Mouse (Mus musculus): ENCODE measurements around the gene Snrpa1. TPM values are rescaled to one million over a fixed set of nuclear protein-coding genes. Genes with fewer than 3 reads are reported as not detected.

Snrpa1 gene
- total RNA-seq (2014; fragmentation: Nextera tagmentation) (92.9 and 116 TPM in 2 replicates), total RNA-seq (2017) (157 and 167 TPM in 2 replicates), polyA plus RNA-seq (2012) (130 and 151 TPM in 2 replicates)

DNA sequence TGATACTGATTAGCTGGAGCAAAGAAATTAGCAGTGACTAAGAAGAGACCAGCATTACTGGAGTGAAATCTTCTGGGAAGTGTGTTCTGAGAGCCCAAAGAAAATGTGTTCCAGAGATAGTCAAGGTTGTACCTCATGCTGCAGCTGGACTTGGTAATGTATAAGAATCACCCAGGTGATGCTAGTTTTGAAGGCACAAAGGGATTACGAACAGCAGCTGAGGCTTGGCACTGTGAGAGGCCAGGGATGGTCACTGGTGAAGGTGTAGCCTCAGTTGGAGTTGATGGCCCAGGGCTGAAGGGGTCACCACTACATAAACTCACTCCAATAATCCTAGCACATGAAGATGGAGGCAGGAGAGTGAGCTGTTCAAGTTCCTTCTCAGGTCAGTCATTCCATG is at the start of gene Snrpa1:
Gene Snrpa1 (plus strand): TSS at position 301 of the 400 bp plus-strand sequence.
- Histone ChIP-seq H3K9me3 (replicated peaks) (no peaks in the 10 kb centered on the region), H3K27me3 (ENCODE audit: insufficient read depth, low read length) (no peaks in the 10 kb centered on the region), H3K4me3 (ENCODE audit: low read depth, low read length) (peak within 1 kb of the TSS; percentile 96), H3K36me3 (replicated peaks) (peaks cover 17% of the 10 kb centered on the region), H3K4me1 (ENCODE audit: insufficient read depth, low read depth, low read length) (peaks cover 32% of the 10 kb centered on the region)
- ATAC-seq (ENCODE audit: extremely low read depth, insufficient number of reproducible peaks, low FRiP score, poor library complexity, severe bottlenecking) = no peak
- no peak for DNase-seq (ENCODE audit: low spot score)
- TF ChIP-seq TAL1 (conservative IDR thresholded peaks at IDR 0.05; ENCODE audit: low read depth, low read length) = no peak
- TF ChIP-seq CTCF (IDR thresholded peaks at IDR 0.05; ENCODE audit: low read depth, low read length) = no peak
- TF ChIP-seq POLR2AphosphoS5 (IDR thresholded peaks at IDR 0.05; ENCODE audit: insufficient replicate concordance, low read depth, low read length) = no peak
- TF ChIP-seq GATA1 (IDR thresholded peaks at IDR 0.05; ENCODE audit: borderline replicate concordance, low read length) = no peak
- TF ChIP-seq GATA2 (IDR thresholded peaks at IDR 0.05; ENCODE audit: borderline replicate concordance, low read depth, low read length) = no peak

DNA sequence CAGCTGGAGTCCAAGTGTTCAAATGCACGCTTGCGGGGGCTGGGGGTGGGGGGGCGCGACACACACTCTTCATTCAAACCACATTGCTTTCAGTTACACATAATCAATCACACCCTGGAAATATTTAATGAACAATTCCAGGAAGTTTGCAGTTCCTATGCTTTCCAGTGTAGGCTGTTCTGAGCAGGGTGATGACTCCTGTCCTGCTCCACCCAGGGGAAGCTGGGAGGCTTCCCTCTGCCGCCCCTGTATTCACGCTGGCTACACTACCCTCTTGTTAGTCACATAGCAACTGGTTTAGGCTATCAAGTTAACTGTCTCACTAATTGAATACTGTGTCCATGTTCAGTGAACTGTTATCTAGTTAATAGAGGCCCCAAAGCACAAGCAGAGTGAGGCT is 48.3 kb upstream of the Snrpa1 start:
- TF ChIP-seq POLR2AphosphoS5 (IDR thresholded peaks at IDR 0.05; ENCODE audit: insufficient replicate concordance, low read depth, low read length) = no peak
- no peak for TF ChIP-seq CTCF (IDR thresholded peaks at IDR 0.05; ENCODE audit: low read depth, low read length)
- no peak for TF ChIP-seq GATA1 (IDR thresholded peaks at IDR 0.05; ENCODE audit: borderline replicate concordance, low read length)
- no peak for TF ChIP-seq GATA2 (IDR thresholded peaks at IDR 0.05; ENCODE audit: borderline replicate concordance, low read depth, low read length)
- TF ChIP-seq TAL1 (conservative IDR thresholded peaks at IDR 0.05; ENCODE audit: low read depth, low read length) = no peak

DNA sequence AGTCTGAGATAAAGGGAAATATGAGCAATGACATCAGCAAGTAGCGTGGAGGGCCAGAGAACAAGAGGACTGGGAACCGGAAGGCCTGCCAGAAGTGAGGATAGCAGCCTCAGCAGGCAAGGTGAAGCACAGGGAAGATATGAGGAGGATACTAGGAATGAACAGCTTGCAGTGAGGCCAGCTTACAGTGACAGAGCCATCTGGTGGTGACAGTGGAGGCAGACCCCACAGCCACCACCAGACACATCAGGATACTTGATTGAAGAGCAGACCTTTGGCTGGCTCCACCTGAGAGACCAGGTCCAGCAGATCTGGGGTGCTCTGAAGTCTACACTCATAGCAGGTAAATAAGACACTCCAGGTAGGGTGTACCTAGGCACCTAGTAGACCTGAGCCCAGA is 31.1 kb upstream of the Snrpa1 start:
- TF ChIP-seq GATA2 (IDR thresholded peaks at IDR 0.05; ENCODE audit: borderline replicate concordance, low read depth, low read length) = no peak
- TF ChIP-seq POLR2AphosphoS5 (IDR thresholded peaks at IDR 0.05; ENCODE audit: insufficient replicate concordance, low read depth, low read length) = no peak
- TF ChIP-seq TAL1 (conservative IDR thresholded peaks at IDR 0.05; ENCODE audit: low read depth, low read length) = no peak
- no peak for TF ChIP-seq CTCF (IDR thresholded peaks at IDR 0.05; ENCODE audit: low read depth, low read length)
- no peak for TF ChIP-seq GATA1 (IDR thresholded peaks at IDR 0.05; ENCODE audit: borderline replicate concordance, low read length)
- no peak for ATAC-seq (ENCODE audit: extremely low read depth, insufficient number of reproducible peaks, low FRiP score, poor library complexity, severe bottlenecking)
- Histone ChIP-seq H3K4me3 (ENCODE audit: low read depth, low read length) (no peak overlapping the region), H3K27me3 (ENCODE audit: insufficient read depth, low read length) (peaks cover 7% of the 10 kb centered on the region; the same call in 1 of the 2 replicates), H3K36me3 (replicated peaks) (no peaks in the 10 kb centered on the region), H3K4me1 (ENCODE audit: insufficient read depth, low read depth, low read length) (no peaks in the 10 kb centered on the region), H3K9me3 (replicated peaks) (no peaks in the 10 kb centered on the region)
- no peak for DNase-seq (ENCODE audit: low spot score)

More for the DNA sequence above, 48.3 kb upstream of the Snrpa1 start:
- no peak for DNase-seq (ENCODE audit: low spot score)
- H3K27me3 ChIP-seq (ENCODE audit: insufficient read depth, low read length) = no peaks in the 10 kb centered on the region
- H3K9me3 ChIP-seq (replicated peaks) = no peaks in the 10 kb centered on the region
- no peaks in the 10 kb centered on the region for H3K4me1 ChIP-seq (ENCODE audit: insufficient read depth, low read depth, low read length)
- no peaks in the 10 kb centered on the region for H3K36me3 ChIP-seq (replicated peaks)
- ATAC-seq (ENCODE audit: extremely low read depth, insufficient number of reproducible peaks, low FRiP score, poor library complexity, severe bottlenecking) = no peak
- no peak overlapping the region for H3K4me3 ChIP-seq (ENCODE audit: low read depth, low read length)

DNA sequence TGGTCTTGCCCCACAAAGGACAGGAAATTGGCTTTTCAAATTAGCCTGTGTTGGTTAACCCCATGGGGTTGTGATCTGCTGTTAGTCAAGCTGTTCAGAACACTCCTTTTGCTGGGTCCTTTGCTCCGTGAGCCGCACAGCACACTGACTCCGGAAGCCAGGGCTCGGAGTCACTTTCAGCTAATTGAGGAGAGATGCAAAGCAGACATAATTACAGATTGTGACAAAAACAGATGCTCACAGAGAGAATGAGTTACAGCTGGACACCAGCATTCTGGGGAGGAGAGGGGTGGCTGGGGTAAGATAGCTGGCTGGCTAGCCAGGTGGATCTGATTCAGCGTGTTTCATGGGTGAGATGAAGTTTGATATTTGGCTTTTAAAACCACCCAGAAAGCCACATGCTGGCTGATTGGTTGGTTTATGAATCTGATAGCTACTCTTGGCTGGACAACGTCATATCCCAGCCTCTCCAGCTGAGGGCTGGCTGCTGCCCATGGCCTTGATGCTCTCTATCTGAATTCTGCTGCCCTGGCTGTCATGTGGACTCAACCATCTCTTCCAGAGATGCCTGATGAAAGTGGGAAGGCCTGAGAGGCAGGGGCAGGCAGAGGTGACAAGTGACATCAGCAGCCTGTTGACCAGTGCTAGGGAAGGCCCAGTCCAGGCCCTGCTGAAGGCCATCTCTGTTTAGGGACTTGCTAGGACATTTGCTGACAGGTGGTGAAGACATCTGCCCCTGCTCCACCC is 29.9 kb upstream of the Snrpa1 start:
- Histone ChIP-seq H3K4me3 (ENCODE audit: low read depth, low read length) (no peak overlapping the region), H3K27me3 (ENCODE audit: insufficient read depth, low read length) (peaks cover 11% of the 10 kb centered on the region; the same call in 1 of the 2 replicates), H3K36me3 (replicated peaks) (no peaks in the 10 kb centered on the region), H3K4me1 (ENCODE audit: insufficient read depth, low read depth, low read length) (no peaks in the 10 kb centered on the region), H3K9me3 (replicated peaks) (no peaks in the 10 kb centered on the region)
- ATAC-seq (ENCODE audit: extremely low read depth, insufficient number of reproducible peaks, low FRiP score, poor library complexity, severe bottlenecking) (no peak), DNase-seq (ENCODE audit: low spot score) (no peak)
- TF ChIP-seq POLR2AphosphoS5 (IDR thresholded peaks at IDR 0.05; ENCODE audit: insufficient replicate concordance, low read depth, low read length) (no peak), GATA1 (IDR thresholded peaks at IDR 0.05; ENCODE audit: borderline replicate concordance, low read length) (no peak), TAL1 (conservative IDR thresholded peaks at IDR 0.05; ENCODE audit: low read depth, low read length) (no peak), GATA2 (IDR thresholded peaks at IDR 0.05; ENCODE audit: borderline replicate concordance, low read depth, low read length) (no peak), CTCF (IDR thresholded peaks at IDR 0.05; ENCODE audit: low read depth, low read length) (no peak)

DNA sequence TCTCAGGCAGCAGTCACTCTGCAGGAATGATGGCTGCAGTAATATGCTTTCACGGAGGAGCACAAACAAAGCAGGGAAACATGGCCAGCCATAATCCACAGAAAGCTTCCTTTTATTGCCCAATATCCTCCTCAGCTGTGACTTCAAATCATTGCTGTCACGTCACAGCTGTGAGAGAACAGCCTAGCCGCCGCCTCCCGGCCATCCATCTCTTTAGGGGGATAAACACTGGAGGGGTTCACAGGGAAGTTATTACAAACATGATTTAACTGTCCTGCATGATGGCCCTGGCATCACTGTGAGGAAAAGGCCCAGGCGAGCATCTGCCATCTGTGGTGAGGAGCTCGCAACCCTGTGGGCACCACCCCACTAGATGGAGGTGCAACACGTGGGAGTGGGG is 22.0 kb upstream of the Snrpa1 start:
- H3K4me1 ChIP-seq (ENCODE audit: insufficient read depth, low read depth, low read length) = no peaks in the 10 kb centered on the region
- H3K27me3 ChIP-seq (ENCODE audit: insufficient read depth, low read length) = peaks cover 25% of the 10 kb centered on the region
- H3K4me3 ChIP-seq (ENCODE audit: low read depth, low read length) = no peak overlapping the region
- H3K9me3 ChIP-seq (replicated peaks) = no peaks in the 10 kb centered on the region
- no peaks in the 10 kb centered on the region for H3K36me3 ChIP-seq (replicated peaks)
- DNase-seq (ENCODE audit: low spot score) = no peak
- no peak for ATAC-seq (ENCODE audit: extremely low read depth, insufficient number of reproducible peaks, low FRiP score, poor library complexity, severe bottlenecking)
- TF ChIP-seq POLR2AphosphoS5 (IDR thresholded peaks at IDR 0.05; ENCODE audit: insufficient replicate concordance, low read depth, low read length) (no peak), GATA2 (IDR thresholded peaks at IDR 0.05; ENCODE audit: borderline replicate concordance, low read depth, low read length) (no peak), TAL1 (conservative IDR thresholded peaks at IDR 0.05; ENCODE audit: low read depth, low read length) (no peak), CTCF (IDR thresholded peaks at IDR 0.05; ENCODE audit: low read depth, low read length) (no peak), GATA1 (IDR thresholded peaks at IDR 0.05; ENCODE audit: borderline replicate concordance, low read length) (no peak)

DNA sequence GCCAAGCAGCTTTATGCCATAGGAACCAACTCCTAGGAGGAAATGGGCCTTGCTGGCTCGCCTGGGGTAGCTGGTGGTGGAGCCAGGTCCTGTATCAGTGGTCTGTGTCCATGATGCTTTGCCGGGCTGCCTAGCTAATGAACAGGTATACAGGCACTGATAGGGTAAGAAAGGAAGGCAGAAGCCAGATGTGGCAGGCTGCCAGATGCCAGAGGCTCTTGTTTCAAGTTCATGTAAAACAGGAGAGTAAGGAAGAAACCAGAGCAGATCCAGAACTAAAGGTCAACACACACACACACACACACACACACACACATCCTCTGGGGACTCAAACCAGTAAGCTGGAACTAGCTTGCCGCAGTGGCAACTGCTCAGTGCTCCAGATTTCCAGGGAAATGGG is 20.5 kb upstream of the Snrpa1 start:
- H3K36me3 ChIP-seq (replicated peaks) = no peaks in the 10 kb centered on the region
- H3K27me3 ChIP-seq (ENCODE audit: insufficient read depth, low read length) = peaks cover 25% of the 10 kb centered on the region
- no peak overlapping the region for H3K4me3 ChIP-seq (ENCODE audit: low read depth, low read length)
- H3K9me3 ChIP-seq (replicated peaks) = no peaks in the 10 kb centered on the region
- no peak for ATAC-seq (ENCODE audit: extremely low read depth, insufficient number of reproducible peaks, low FRiP score, poor library complexity, severe bottlenecking)
- H3K4me1 ChIP-seq (ENCODE audit: insufficient read depth, low read depth, low read length) = no peaks in the 10 kb centered on the region
- DNase-seq (ENCODE audit: low spot score) = no peak
- no peak for TF ChIP-seq POLR2AphosphoS5 (IDR thresholded peaks at IDR 0.05; ENCODE audit: insufficient replicate concordance, low read depth, low read length)
- no peak for TF ChIP-seq TAL1 (conservative IDR thresholded peaks at IDR 0.05; ENCODE audit: low read depth, low read length)
- TF ChIP-seq GATA2 (IDR thresholded peaks at IDR 0.05; ENCODE audit: borderline replicate concordance, low read depth, low read length) = no peak
- TF ChIP-seq CTCF (IDR thresholded peaks at IDR 0.05; ENCODE audit: low read depth, low read length) = no peak
- TF ChIP-seq GATA1 (IDR thresholded peaks at IDR 0.05; ENCODE audit: borderline replicate concordance, low read length) = no peak
